Mouse (Mus musculus) heart, adult 8-10 months (tissue): ENCODE results near the gene Nos1ap. TPM values are rescaled to one million over a fixed set of nuclear protein-coding genes. Genes with fewer than 3 reads are reported as not detected.

ENCODE experiments used
- DNase-seq: peaks from one replicate; pipeline ENCODE4 v3.0.0; 2022; ENCODE audit warnings: low spot score
- total RNA-seq, 4 experiments: library from RNA; stranded (reverse); gene quantifications; 2 replicates each; pipeline ENCODE4 v1.2.4; 2022

Nos1ap gene
- total RNA-seq, 4 experiments from 2014 or later = 22.5 to 27.8 (median 25.2) TPM

DNA sequence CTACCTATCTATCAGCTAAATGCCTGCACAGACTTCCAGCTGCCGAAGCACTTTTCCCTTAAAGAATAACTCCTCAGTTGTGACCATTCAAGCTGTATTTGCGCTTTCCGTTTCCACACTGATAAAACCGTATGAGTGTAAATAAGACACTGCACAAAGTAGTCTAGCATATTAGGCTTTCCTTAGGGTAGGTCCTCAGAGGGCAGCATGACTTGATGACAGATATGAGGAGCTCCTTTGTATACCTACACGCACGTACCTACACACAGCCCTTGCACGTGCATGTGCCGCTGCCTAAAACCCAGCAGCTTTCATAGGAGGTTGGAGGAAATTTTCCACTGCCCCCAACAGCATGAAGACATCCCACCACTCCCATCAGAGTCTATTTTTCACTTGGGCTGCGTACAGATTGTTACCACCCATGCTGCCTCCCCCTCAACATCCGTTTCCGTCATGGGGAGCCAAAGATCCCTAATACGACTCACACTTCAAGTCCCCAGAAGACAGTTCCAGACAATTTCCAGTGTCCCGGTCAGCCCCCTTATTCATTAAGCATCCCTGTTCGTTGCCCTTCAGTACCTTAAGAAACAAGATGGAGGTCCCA lies 41.4 kb downstream of the Nos1ap start:
- no peak for DNase-seq

DNA sequence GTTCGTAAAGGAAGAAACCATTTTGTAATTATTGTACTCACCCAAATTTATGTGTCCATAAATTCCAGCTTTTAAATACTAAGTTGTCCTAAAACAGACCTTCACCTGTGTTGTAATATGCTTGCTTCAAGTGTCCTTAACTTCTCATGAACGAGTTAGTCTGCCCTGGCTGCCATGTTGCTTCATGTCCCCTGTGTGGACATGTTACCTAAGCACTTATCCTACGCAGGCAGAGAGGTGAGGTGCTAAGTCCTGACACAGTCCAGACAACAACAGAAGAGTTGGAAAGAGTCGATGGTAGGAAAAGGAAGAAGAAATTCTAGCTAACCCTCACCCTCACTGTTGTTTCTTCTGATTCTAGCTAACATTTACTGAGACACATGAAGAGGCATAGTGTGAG lies 43.4 kb downstream of the Nos1ap start:
- DNase-seq = no peak

GRCm38 (mm10) chr1:170545286-170545685 lies 44.4 kb downstream of the Nos1ap start:
- no peak for DNase-seq

DNA sequence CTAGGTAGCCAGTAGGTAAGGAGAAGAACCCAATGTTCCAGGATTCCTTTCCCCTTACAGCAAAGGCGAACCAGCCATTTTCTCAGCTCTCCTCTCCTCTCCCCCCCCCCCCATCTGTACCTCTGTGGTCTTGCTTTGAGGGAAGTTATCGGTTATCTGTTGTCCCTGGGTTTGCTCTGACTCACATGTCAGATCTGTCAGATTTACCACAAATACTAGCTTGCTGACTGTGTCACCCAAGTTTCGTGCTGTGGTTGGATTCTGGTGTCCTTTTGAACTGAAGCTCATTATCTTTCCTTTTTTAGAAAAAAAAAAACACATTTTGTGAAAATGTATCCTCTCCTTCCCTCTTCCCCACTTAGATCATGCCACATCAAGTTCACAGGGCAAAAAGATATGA lies 50.2 kb downstream of the Nos1ap start:
- DNase-seq = no peak

DNA sequence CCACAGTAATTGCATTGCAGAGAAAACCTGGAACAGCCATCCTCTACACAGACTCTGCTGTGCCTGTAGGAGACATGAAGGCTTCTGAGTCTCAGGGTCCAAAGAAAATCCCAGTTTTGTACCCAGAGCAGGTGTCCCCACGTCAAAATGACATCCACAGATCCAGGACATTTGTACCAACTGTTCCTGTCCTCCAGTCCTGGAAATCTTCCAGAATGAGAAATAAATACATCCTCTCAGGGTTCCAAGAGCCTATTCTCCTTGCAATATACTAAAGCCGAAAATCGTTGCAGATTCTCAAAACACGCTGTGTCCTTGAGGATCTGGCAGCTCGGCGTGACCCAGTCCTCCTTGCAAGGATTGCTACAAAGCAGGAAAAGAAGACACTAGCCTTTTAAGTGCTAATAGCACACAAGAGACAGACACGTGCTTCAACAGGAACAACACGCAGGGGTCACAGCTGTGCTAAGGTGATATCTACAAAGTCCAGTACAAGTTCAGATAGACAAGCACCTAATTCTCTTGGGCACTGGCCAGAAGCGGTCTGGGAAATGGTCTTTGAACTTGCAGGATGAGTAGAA lies 51.1 kb downstream of the Nos1ap start:
- no peak for DNase-seq

DNA sequence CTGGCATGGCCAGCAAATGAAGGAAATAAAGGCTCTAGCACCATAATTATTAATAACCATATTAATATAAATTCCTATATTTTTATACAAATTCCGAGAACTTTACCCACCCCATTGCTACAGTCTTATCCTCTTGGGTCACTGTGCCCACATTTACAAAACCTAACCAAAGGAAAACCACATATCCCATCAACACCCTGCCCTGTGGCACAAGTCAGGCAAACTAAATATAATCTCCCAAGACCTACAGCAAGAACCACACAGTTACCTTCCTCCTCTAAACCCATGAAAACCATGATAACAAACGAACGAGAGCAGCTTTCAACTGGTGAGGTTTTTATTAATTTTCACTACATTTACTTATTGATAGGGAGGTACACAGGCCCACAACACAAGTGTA lies 53.3 kb downstream of the Nos1ap start:
- no peak for DNase-seq

DNA sequence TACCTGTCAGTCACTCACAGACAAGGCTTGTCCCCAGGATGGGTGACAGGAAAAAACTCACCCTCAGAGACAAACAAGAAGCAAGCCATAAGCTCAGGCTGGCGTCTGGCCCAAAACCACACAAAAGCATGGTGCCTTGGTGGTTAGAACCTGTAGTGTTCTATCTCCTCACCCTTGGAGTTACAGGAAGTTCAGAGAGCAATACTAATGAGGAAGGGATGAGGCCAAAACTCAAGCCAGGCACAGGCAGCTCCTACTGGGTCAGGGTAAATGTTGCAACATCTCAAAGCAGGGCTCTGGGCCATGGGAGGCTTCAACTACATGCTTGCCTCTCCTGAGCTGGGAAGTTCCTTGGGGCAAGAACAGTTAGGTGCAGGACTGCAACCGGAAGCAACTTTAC lies 54.4 kb downstream of the Nos1ap start:
- DNase-seq = no peak

- no peak for DNase-seq
Observed at GRCm38 (mm10) chr1:170531286-170531685, 58.4 kb downstream of the Nos1ap start.

DNA sequence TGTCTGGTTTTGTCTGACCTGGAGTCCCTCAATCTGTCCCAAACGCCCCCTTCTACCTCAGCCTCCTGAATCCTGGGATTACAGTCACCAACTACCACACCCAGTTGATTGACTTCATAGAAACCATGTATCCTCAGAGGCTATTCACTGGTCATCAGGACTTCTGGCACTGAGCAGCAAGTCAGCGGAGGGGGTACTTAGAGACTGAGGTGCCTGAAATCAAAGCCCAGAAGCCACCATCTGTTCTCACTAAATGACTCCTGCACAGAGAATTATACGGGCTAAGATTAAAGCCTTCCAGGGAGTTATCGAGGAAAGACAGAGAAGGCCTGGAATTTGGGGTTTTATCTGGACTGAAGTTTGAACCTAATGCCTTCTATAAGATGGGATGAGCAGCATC lies 59.2 kb downstream of the Nos1ap start:
- DNase-seq = no peak

- no peak for DNase-seq
Observed at GRCm38 (mm10) chr1:170522891-170523290, 66.8 kb downstream of the Nos1ap start.

DNA sequence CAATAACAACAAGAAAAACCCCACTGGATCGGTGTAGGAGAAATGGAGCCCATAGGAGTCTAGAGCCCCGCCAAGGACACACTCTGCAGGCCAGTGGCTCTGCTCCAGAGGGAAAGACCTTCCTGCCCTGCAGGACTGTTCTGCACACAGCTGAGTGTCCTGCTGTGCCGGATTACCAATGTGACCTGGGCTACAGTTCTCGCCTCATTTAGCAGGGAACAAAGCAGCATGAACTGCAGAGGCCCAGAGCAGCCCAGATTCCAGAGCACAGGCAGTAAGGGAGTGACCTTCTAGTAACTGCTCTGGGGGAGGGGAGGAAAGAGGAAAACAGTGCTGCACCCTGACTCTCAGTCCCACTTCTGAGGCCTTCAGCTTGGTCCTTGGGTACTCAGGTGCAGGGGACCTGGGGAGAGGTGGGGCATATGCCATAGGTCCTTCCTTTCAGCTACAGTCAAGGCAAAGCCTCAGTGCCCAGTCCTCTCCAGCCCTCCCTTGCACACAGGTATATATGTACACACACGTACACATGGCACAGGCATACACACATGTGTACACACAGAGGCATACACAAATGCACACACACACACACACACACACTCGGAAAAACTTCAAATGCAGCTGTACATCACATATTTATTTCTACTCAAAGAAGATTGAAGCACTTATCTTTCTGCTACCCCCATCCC lies 68.0 kb downstream of the Nos1ap start:
- peak; percentile 49 for DNase-seq

DNA sequence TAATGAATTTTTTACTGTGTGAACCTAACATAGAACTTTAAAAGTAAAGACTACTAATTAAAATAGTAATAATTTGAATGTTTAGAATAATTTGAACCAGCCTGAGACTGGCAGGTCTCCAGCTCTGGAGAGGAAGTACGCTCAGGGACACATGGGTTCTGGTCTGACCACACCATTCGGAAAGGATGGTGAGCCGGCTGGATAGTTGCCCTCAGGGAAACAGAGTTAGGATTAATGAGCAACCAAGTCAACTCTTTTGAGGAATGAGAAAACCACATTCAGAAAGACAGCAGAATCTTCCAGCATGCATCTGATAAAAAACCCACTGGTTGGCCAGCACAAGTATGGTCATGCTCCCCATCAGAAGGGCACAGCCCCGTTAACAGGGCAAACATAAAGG lies 69.5 kb downstream of the Nos1ap start:
- DNase-seq = no peak

DNA sequence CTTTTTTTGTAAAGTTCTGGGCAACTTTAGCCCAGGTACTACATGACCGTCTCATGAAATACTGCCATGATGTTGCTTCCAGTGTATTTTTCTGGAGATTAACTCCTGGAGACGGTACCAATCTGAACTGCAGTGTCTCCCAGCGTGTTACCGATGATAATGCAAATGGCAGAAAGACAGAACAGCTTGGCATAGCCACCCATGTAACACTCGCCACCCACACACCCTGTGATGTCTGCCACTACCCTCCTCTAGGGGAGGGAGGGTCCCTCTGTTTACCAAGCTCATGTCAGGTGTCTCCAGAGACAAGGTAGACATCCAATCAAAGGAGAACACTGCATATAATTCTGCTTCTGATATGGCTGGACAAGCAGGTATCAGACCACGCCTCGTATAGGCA lies 70.0 kb downstream of the Nos1ap start:
- DNase-seq = no peak

DNA sequence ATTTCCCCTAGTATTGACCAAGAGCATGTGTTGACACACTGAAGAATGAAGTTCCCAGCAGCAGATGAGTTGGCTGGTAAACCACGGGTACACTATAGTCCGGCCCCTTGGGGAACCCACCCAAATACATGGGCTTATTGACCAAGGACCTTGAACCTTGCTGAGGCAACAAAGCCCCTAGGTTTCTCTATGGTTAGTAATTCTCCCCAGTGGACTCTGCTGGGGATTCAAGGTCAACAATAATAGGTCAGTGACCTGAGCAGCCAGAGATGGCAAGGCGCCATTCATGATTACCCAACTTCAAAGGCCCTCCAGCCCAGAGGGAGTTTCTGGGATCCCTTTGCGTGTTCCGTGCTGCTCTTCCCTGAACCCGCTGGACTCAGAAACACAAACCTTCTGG lies 73.5 kb downstream of the Nos1ap start:
- DNase-seq = no peak

DNA sequence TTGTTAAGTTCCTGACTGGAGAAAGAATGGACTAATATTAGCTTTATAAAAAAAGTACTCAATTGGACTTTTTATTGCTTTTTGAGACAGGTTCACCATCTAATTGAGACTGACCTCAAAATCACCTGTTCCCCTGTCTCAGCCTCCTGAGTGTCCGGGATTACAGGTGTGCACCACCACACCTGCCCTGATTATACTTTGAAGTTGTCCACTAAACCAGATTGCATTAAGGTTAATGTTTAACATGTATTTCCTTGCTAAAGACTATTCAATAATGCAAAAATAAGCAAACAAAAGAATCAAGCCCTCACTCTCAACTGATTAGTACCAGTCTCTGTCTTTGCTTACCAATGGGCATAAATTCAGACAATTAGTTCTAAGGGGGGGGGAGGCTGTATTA lies 74.2 kb downstream of the Nos1ap start:
- no peak for DNase-seq

DNA sequence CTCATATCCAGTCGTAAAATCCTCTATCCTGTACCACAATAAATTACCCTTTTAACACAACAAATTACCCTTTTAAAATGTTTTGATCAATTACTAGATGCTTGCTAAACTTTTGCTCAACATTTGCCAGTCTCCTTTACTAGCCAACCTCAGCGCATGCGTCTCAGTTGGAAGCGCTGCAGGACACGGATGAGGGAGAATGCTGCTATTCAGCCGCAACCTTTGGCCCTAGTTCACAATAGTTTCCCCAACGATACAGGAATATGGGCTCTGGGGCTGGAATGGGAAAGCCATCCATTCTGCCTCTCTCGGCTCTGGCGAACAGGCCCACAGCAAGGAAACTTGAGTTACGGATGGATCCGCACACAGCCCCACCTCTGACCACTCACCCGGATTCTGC lies 75.4 kb downstream of the Nos1ap start:
- DNase-seq = no peak

GRCm38 (mm10) chr1:170512429-170513097 lies 77.1 kb downstream of the Nos1ap start:
- no peak for DNase-seq

DNA sequence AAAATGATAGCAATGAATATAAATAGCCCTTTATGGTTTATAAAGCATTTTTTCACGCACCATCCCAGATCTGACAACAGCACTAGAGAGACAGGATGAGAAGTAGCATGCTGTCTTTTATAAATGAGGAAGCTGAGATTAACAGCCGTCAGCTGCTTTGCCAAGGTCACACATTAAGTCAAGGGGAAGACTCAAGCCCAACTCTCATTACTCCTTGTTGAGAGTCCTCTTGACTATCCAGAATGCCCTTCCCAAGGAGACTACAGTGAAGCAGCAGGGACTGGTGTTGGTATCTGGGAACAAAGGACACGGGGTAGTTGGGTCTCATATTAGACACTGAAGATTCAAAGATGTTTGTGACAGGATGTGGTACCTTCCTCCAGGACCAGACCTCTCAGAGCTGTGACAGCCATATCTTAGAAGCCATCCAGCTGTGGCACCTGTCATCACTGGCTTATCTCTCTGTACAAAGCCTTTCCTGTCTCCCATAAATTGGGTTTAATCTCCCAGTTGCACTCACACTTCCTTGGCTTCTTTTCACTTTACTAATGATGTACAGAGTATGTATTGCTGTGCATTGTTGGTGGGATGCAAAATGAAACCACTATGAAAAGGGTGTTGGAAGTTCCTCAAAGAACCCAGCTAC lies 78.9 kb downstream of the Nos1ap start:
- no peak for DNase-seq

- no peak for DNase-seq
Observed at GRCm38 (mm10) chr1:170506309-170506708, 83.4 kb downstream of the Nos1ap start.

GRCm38 (mm10) chr1:170505107-170505506 lies 84.6 kb downstream of the Nos1ap start:
- DNase-seq = no peak

DNA sequence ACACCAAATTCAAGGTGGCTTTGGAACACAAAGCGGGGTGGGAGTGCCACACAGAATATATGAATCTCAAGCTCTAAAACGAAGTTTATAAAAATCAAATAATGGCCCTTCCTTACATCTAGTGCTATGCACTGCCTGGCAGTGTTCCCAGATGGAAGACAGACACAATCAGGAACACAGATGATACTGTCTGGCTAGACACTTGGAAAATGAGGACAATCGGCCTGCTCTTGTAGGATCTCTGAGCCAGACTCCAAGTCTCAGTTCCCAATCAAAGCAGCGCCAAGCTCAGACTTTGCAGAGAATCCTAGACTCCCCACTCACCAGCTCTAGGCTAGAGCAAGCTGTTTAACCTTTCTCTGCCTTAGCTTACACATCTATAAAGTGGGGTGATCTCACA lies 85.3 kb downstream of the Nos1ap start:
- no peak for DNase-seq

DNA sequence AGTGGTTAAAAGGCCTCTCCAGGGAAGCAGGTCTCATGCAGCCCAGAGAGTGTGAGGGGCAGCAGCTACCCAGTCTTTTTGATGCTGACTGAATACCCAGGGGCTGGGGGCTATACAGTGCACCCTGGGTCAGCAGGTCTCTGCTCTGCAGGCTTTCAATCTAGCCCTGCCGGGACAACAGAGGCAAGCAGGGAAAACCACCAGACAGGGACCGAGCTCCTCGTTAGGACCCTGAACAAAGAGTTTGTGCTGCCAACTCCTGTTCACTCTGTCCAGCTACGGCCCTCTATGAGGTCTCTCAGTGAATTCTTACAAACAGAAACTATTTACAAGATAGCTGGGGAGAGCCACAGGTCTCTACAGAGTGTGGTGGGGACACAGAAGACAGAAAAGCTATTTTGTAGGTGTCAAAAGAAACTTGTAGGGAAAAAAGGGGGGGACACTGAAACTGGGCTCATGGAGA lies 86.4 kb downstream of the Nos1ap start:
- DNase-seq = no peak
